Mouse (Mus musculus) ES-E14 (cell line): ENCODE measurements around the gene Tmem164.

Experiments
- CHD2 ChIP-seq: IDR thresholded peaks from 2 replicates; pipeline ENCODE4 v1.6.1; 2014; ENCODE audit warnings: mild to moderate bottlenecking, low read depth, low read length, inconsistent platforms
- HCFC1 ChIP-seq: IDR thresholded peaks from 2 replicates; pipeline ENCODE4 v1.6.1; 2012; ENCODE audit warnings: low read length, inconsistent platforms, borderline replicate concordance; ENCODE audit not compliant: insufficient read depth
- MAFK ChIP-seq: IDR thresholded peaks from 2 replicates; pipeline ENCODE4 v1.6.1; 2014; ENCODE audit warnings: mild to moderate bottlenecking, low read depth, low read length, inconsistent platforms; ENCODE audit not compliant: insufficient read depth
- ZC3H11A ChIP-seq: IDR thresholded peaks from 2 replicates; pipeline ENCODE4 v1.6.1; 2012; ENCODE audit warnings: low read depth, mild to moderate bottlenecking, inconsistent platforms, low read length, borderline replicate concordance

DNA sequence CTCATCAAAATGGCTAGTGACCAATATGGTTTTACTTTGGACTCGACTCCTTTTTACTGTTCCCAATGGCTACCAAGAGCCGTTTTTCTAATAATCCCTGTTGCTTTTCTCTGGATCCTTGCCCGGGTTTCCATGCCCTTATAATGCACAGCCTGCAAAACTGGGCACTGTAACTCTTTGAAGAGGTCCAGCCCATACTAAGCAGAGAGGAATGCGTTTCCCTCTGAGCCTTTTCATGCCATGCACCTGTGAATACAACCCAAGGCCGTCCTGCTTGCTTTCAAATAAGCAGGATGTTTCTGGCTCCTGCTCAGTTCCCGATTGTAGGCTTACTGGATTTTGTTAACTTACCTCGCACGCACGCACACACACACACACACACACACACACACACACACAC is 7.3 kb downstream of the Tmem164 start:
- TF ChIP-seq CHD2 (no peak), HCFC1 (no peak), MAFK (no peak), ZC3H11A (no peak)
